Mouse (Mus musculus): ENCODE measurements at regions not wholly inside any gene's neighbourhood (a gene's known extent, or its start where the extent isn't known, plus 50 kb on each side); places are given as distances from the start of the nearest gene placed in this dataset.

- TF ChIP-seq POLR2A (IDR thresholded peaks at IDR 0.05; ENCODE audit: control insufficient read depth, extremely low read depth, insufficient read depth, low read length, poor library complexity): no peak
- TF ChIP-seq CTCF (IDR thresholded peaks at IDR 0.05; ENCODE audit: borderline replicate concordance, control insufficient read depth, extremely low read depth, insufficient read depth, low read length, poor library complexity): no peak
Observed at GRCm38 (mm10) chr12:71618466-71618865, 212.4 kb upstream of the Daam1 start.
